Mouse (Mus musculus) limb, embryonic 12.5 days (tissue): Measurements from ENCODE around the gene Med24. TPM values are rescaled to one million over a fixed set of nuclear protein-coding genes. Genes with fewer than 3 reads are reported as not detected.
"Not testable (repeated sequence)": the region's sequence is repeated elsewhere in the genome, so short reads cannot be mapped to it uniquely, and the experiment has no call there.

ENCODE experiments used
- ATAC-seq: fragments of 200-750 bp; cut with Nextera tagmentation; 2 replicates; pipeline ENCODE4 v1.8.0; 2017; ENCODE audit warnings: low read depth, moderate TSS enrichment; ENCODE audit not compliant: insufficient number of reproducible peaks, insufficient read depth, low FRiP score, low TSS enrichment
- H3K27ac ChIP-seq: fragments of 300-500 bp; sonication (generic); 2 replicates; pipeline ENCODE4 v1.5.1; 2016; ENCODE audit warnings: mild to moderate bottlenecking, moderate library complexity
- H3K27me3 ChIP-seq: fragments of 300-500 bp; sonication (generic); 2 replicates; pipeline ENCODE4 v1.6.1; 2016; ENCODE audit warnings: mild to moderate bottlenecking, moderate library complexity
- H3K36me3 ChIP-seq: fragments of 300-500 bp; sonication (generic); 2 replicates; pipeline ENCODE4 v1.6.1; 2016; ENCODE audit warnings: mild to moderate bottlenecking, moderate library complexity
- H3K4me1 ChIP-seq: fragments of 300-500 bp; sonication (generic); replicated peaks from 2 replicates; pipeline ENCODE4 v1.6.1; 2016
- H3K4me2 ChIP-seq: fragments of 300-500 bp; sonication (generic); 2 replicates; pipeline ENCODE4 v1.6.1; 2016; ENCODE audit warnings: mild to moderate bottlenecking, moderate library complexity
- H3K4me3 ChIP-seq: fragments of 300-500 bp; sonication (generic); replicated peaks from 2 replicates; pipeline ENCODE4 v1.5.1; 2016; ENCODE audit warnings: mild to moderate bottlenecking
- H3K9ac ChIP-seq: fragments of 300-500 bp; sonication (generic); replicated peaks from 2 replicates; pipeline ENCODE4 v1.6.1; 2016; ENCODE audit warnings: mild to moderate bottlenecking, moderate library complexity
- H3K9me3 ChIP-seq: fragments of 300-500 bp; sonication (generic); 2 replicates; pipeline ENCODE4 v1.6.1; 2016; ENCODE audit warnings: mild to moderate bottlenecking, moderate library complexity
- WGBS: fragments of 180-500 bp; shearing (Covaris S2); methylation state at CpG from one replicate; pipeline ENCODE4 v1.1.7; 2016; 5-methylcytosine and 5-hydroxymethylcytosine counted together
- polyA plus RNA-seq: library from polyadenylated mRNA; unstranded; fragments of >200 nt; fragmentation: Nextera tagmentation; extraction: Ambion mirVana; gene quantifications from 2 replicates; pipeline ENCODE4 v1.2.1, GENCODE M21; 2016

Med24 gene
- polyA plus RNA-seq, 1 experiment from 2014 or later, result 79.3 TPM

GRCm38 (mm10) chr11:98742397-98743291, 13.4 kb upstream of the Med24 start:
- Histone ChIP-seq H3K9ac (peak overlapping the region; percentile 91), H3K27ac (peak overlapping the region; percentile 92), H3K27me3 (no peaks in the 10 kb centered on the region), H3K4me2 (peak overlapping the region; percentile 82), H3K9me3 (no peaks in the 10 kb centered on the region), H3K36me3 (no peaks in the 10 kb centered on the region), H3K4me3 (peak overlapping the region; percentile 89), H3K4me1 (peaks cover 67% of the 10 kb centered on the region)
- WGBS, result 6% methylated on average over 21 of the region's 21 CpGs
- no peak for ATAC-seq

GRCm38 (mm10) chr11:98741622-98742396, 12.6 kb upstream of the Med24 start:
- peak; percentile 50 for ATAC-seq
- peak overlapping the region; percentile 92 for H3K27ac ChIP-seq
- peak overlapping the region; percentile 82 for H3K4me2 ChIP-seq
- peaks cover 58% of the 10 kb centered on the region for H3K4me1 ChIP-seq
- H3K4me3 ChIP-seq, result peak overlapping the region; percentile 89
- H3K9ac ChIP-seq, result peak overlapping the region; percentile 91
- under 1% methylated on average over 84 of the region's 86 CpGs for WGBS
- H3K9me3 ChIP-seq, result no peaks in the 10 kb centered on the region
- H3K36me3 ChIP-seq, result no peaks in the 10 kb centered on the region
- H3K27me3 ChIP-seq, result no peaks in the 10 kb centered on the region

- no peaks in the 10 kb centered on the region for H3K9me3 ChIP-seq
- no peak for ATAC-seq
- H3K4me3 ChIP-seq, result peak overlapping the region; percentile 89
- no peaks in the 10 kb centered on the region for H3K36me3 ChIP-seq
- H3K4me1 ChIP-seq, result peaks cover 52% of the 10 kb centered on the region
- H3K9ac ChIP-seq, result peak overlapping the region; percentile 91; the same call in 1 of the 2 replicates
- H3K27me3 ChIP-seq, result no peaks in the 10 kb centered on the region
- under 1% methylated on average over 17 of the region's 17 CpGs for WGBS
- H3K4me2 ChIP-seq, result peak overlapping the region; percentile 82
- peak overlapping the region; percentile 92 for H3K27ac ChIP-seq
These were observed 11.9 kb upstream of the Med24 start for GRCm38 (mm10) chr11:98741051-98741620.

GRCm38 (mm10) chr11:98740393-98741050, 11.3 kb upstream of the Med24 start, which contains the start of gene Thra:
Gene Thra (plus strand): TSS chr11:98740638.
- Histone ChIP-seq H3K36me3 (no peaks in the 10 kb centered on the region), H3K27me3 (no peaks in the 10 kb centered on the region), H3K9ac (peak within 1 kb of the TSS; percentile 91), H3K4me1 (peaks cover 45% of the 10 kb centered on the region), H3K27ac (peak within 1 kb of the TSS; percentile 92), H3K9me3 (no peaks in the 10 kb centered on the region), H3K4me2 (peak within 1 kb of the TSS; percentile 82), H3K4me3 (peak within 1 kb of the TSS; percentile 89)
- under 1% methylated on average over 22 of the region's 22 CpGs for WGBS
- peak; percentile 58 for ATAC-seq

GRCm38 (mm10) chr11:98740026-98740392, 10.8 kb upstream of the Med24 start:
- Histone ChIP-seq H3K27ac (peak overlapping the region; percentile 92), H3K9me3 (no peaks in the 10 kb centered on the region), H3K9ac (peak overlapping the region; percentile 91; the same call in 1 of the 2 replicates), H3K36me3 (no peaks in the 10 kb centered on the region), H3K4me1 (peaks cover 41% of the 10 kb centered on the region), H3K4me2 (peak overlapping the region; percentile 82), H3K27me3 (no peaks in the 10 kb centered on the region), H3K4me3 (peak overlapping the region; percentile 89)
- ATAC-seq, result no peak
- WGBS, result 10% methylated on average over 8 of the region's 8 CpGs

GRCm38 (mm10) chr11:98738925-98739324, 9.7 kb upstream of the Med24 start:
- Histone ChIP-seq H3K27me3 (no peaks in the 10 kb centered on the region), H3K27ac (no peak overlapping the region), H3K4me2 (no peak overlapping the region), H3K9ac (0 out of 2 replicates have a peak overlapping the region, but pooled peaks have one; percentile 31), H3K4me1 (peaks cover 30% of the 10 kb centered on the region), H3K36me3 (no peaks in the 10 kb centered on the region), H3K4me3 (no peak overlapping the region), H3K9me3 (peaks cover 6% of the 10 kb centered on the region; the same call in 1 of the 2 replicates)
- WGBS, result 78% methylated on average over 8 of the region's 9 CpGs
- no peak for ATAC-seq

- WGBS, result 50% methylated on average over 4 of the region's 4 CpGs
- Histone ChIP-seq H3K9me3 (peaks cover 6% of the 10 kb centered on the region; the same call in 1 of the 2 replicates), H3K36me3 (no peaks in the 10 kb centered on the region), H3K27ac (no peak overlapping the region), H3K27me3 (no peaks in the 10 kb centered on the region), H3K9ac (0 out of 2 replicates have a peak overlapping the region, but pooled peaks have one; percentile 31), H3K4me2 (no peak overlapping the region), H3K4me1 (peaks cover 26% of the 10 kb centered on the region), H3K4me3 (no peak overlapping the region)
- ATAC-seq, result no peak
These were observed 9.2 kb upstream of the Med24 start for GRCm38 (mm10) chr11:98738428-98738911.

- H3K4me2 ChIP-seq, H3K27me3 ChIP-seq, H3K9ac ChIP-seq, ATAC-seq, H3K27ac ChIP-seq, H3K9me3 ChIP-seq, H3K36me3 ChIP-seq, H3K4me3 ChIP-seq: not testable (repeated sequence)
- H3K4me1 ChIP-seq, result peaks cover 17% of the 10 kb centered on the region
- WGBS, result 86% methylated on average over 2 of the region's 2 CpGs
These were observed 8.0 kb upstream of the Med24 start for GRCm38 (mm10) chr11:98737220-98737619.

GRCm38 (mm10) chr11:98736176-98736575, 6.9 kb upstream of the Med24 start:
- Histone ChIP-seq H3K4me1 (peaks cover 16% of the 10 kb centered on the region), H3K9ac (no peak overlapping the region), H3K27ac (no peak overlapping the region), H3K4me3 (no peak overlapping the region), H3K36me3 (no peaks in the 10 kb centered on the region), H3K27me3 (no peaks in the 10 kb centered on the region), H3K9me3 (peaks cover 6% of the 10 kb centered on the region; the same call in 1 of the 2 replicates), H3K4me2 (no peak overlapping the region)
- no peak for ATAC-seq
- WGBS, result 89% methylated on average over 1 of the region's 1 CpGs

- no peak overlapping the region for H3K27ac ChIP-seq
- no peak overlapping the region for H3K4me2 ChIP-seq
- no peak overlapping the region for H3K4me3 ChIP-seq
- H3K9ac ChIP-seq, result no peak overlapping the region
- no peak for ATAC-seq
- H3K27me3 ChIP-seq, result no peaks in the 10 kb centered on the region
- WGBS, result 90% methylated on average over 4 of the region's 4 CpGs
- H3K9me3 ChIP-seq, result peaks cover 6% of the 10 kb centered on the region; the same call in 1 of the 2 replicates
- peaks cover 5% of the 10 kb centered on the region for H3K4me1 ChIP-seq
- no peaks in the 10 kb centered on the region for H3K36me3 ChIP-seq
These were observed 5.9 kb upstream of the Med24 start for GRCm38 (mm10) chr11:98735111-98735510.
